Mouse (Mus musculus) monocyte, adult 59 days (primary cell): ENCODE results near the gene Ang6. TPM values are rescaled to one million over a fixed set of nuclear protein-coding genes. Genes with fewer than 3 reads are reported as not detected.

ENCODE experiments used
- total RNA-seq, 2 experiments: library from RNA; stranded (reverse); gene quantifications; one replicate each; pipeline ENCODE4 v1.2.4; 2023

Ang6 gene
- not detected for total RNA-seq

DNA sequence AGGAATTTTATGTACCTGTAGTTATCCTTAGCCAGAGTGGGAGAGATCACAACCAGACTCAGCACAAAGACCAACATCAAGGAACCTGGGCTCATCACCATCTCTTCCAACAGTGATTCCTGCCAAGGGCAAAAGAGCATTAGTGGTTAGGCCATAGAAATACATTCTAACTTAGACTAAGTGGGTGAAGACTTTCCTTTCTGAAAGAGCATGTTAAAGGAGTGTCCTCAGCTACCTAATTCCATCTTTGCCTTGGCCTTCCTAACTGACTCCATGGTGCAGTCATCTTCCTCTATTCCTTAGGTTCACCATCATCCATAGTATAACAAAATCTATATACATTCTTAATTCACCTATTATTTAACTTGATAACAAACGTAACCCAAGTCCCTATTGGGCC, at the start of gene Ang6:
Ang6 (minus strand) TSS at position 101 of the 400 bp plus-strand sequence.

DNA sequence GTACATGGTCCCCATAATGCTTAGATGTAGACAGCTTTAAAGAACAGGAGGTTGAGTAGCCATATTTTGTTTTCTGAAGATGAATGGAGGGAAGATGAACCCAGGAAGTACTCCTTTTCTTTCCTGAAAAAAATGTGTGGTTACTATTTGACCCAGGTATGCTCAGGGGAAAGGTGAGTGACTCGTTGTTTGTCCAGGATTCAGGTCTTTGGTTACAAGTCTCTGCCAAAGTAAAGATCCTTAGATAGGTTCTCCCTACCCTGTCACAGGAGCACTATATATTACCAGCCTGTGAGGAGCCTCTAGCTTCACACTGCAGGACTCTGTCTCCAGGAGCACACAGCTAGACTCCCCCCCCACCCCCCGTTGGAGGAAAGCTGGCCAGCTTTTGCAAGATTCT, 45.3 kb downstream of the Ang6 start, which contains the start of gene Ang5:
Ang5 (plus strand) TSS at position 301 of the 400 bp plus-strand sequence.

Other genes with a start within 250 kb of the Ang6 start
- gene Gm8180, start 217.5 kb downstream of the Ang6 start, total RNA-seq, result not detected
- 10 to 100 TPM; 25.4 to 27.6 TPM for gene Ear1, start 126.8 kb downstream of the Ang6 start, total RNA-seq
- not detected for gene Ear10, start 78.7 kb downstream of the Ang6 start, total RNA-seq
- gene Gm8113, start 76.9 kb downstream of the Ang6 start, total RNA-seq, result under 1 TPM; 0.39 to 0.76 TPM
- gene Ang5, start 45.2 kb downstream of the Ang6 start, total RNA-seq, result not detected
- gene Ear2, start 100.4 kb upstream of the Ang6 start, total RNA-seq, result 100 to 1,000 TPM; 405 to 452 TPM
- not detected for gene Gm3327, start 121.6 kb upstream of the Ang6 start, total RNA-seq
- gene Gm8212, start 195.4 kb upstream of the Ang6 start, total RNA-seq, result not detected
- not detected for gene 4930503E14Rik, start 211.0 kb upstream of the Ang6 start, total RNA-seq